Mouse (Mus musculus): ENCODE data around the gene Camk2d.
A peak's percentile ranks its signal among the peaks of the same experiment; 100 is the strongest.

Gene Camk2d

GRCm38 (mm10) chr3:126652361-126652760, 56.3 kb downstream of the Camk2d start:
- DNase-seq: no peak

GRCm38 (mm10) chr3:126653118-126653517, 57.0 kb downstream of the Camk2d start:
- DNase-seq: no peak

GRCm38 (mm10) chr3:126656173-126656572, 60.1 kb downstream of the Camk2d start:
- DNase-seq: no peak

- DNase-seq: no peak
These were observed 61.8 kb downstream of the Camk2d start for GRCm38 (mm10) chr3:126657895-126658294.

GRCm38 (mm10) chr3:126658791-126659190, 62.7 kb downstream of the Camk2d start:
- no peak for DNase-seq

GRCm38 (mm10) chr3:126659235-126659634, 63.1 kb downstream of the Camk2d start:
- no peak for DNase-seq

- no peak for DNase-seq
These were observed 63.9 kb downstream of the Camk2d start for GRCm38 (mm10) chr3:126659832-126660564.

- DNase-seq: no peak
These were observed 64.5 kb downstream of the Camk2d start for GRCm38 (mm10) chr3:126660575-126660974.

GRCm38 (mm10) chr3:126660986-126661385, 64.9 kb downstream of the Camk2d start:
- DNase-seq: no peak

- DNase-seq: no peak
These were observed 65.8 kb downstream of the Camk2d start for GRCm38 (mm10) chr3:126661920-126662319.

GRCm38 (mm10) chr3:126663436-126663835, 67.3 kb downstream of the Camk2d start:
- no peak for DNase-seq

- no peak for DNase-seq
These were observed 69.8 kb downstream of the Camk2d start for GRCm38 (mm10) chr3:126665866-126666265.

GRCm38 (mm10) chr3:126667019-126667418, 70.9 kb downstream of the Camk2d start:
- no peak for DNase-seq

- DNase-seq: peak; percentile 67
These were observed 71.3 kb downstream of the Camk2d start for GRCm38 (mm10) chr3:126667451-126667850.

GRCm38 (mm10) chr3:126668123-126668522, 72.0 kb downstream of the Camk2d start:
- DNase-seq: peak; percentile 55

- peak; percentile 54 for DNase-seq
These were observed 72.6 kb downstream of the Camk2d start for GRCm38 (mm10) chr3:126668692-126669091.

- no peak for DNase-seq
These were observed 74.3 kb downstream of the Camk2d start for GRCm38 (mm10) chr3:126670413-126670812.

GRCm38 (mm10) chr3:126671292-126671691, 75.2 kb downstream of the Camk2d start:
- no peak for DNase-seq

GRCm38 (mm10) chr3:126681051-126681450, 84.9 kb downstream of the Camk2d start:
- no peak for DNase-seq

GRCm38 (mm10) chr3:126681996-126682395, 85.9 kb downstream of the Camk2d start:
- no peak for DNase-seq

GRCm38 (mm10) chr3:126685363-126685762, 89.3 kb downstream of the Camk2d start:
- no peak for DNase-seq

GRCm38 (mm10) chr3:126687150-126687549, 91.0 kb downstream of the Camk2d start:
- DNase-seq: no peak

GRCm38 (mm10) chr3:126688516-126688915, 92.4 kb downstream of the Camk2d start:
- no peak for DNase-seq

GRCm38 (mm10) chr3:126690627-126691505, 94.8 kb downstream of the Camk2d start:
- DNase-seq: no peak
